Mouse (Mus musculus): Measurements from ENCODE around the gene Ptpn23. TPM values are rescaled to one million over a fixed set of nuclear protein-coding genes. Genes with fewer than 3 reads are reported as not detected.
"Not testable (repeated sequence)": the region's sequence is repeated elsewhere in the genome, so short reads cannot be mapped to it uniquely, and the experiment has no call there.

Gene Ptpn23
- polyA plus RNA-seq, 1 experiment from 2014 or later = 16.6 TPM

- Histone ChIP-seq H3K27me3 (replicated peaks; ENCODE audit: control insufficient read depth, insufficient read depth, low read length) (no peaks in the 10 kb centered on the region), H3K9ac (ENCODE audit: low read depth, low read length) (no peak overlapping the region), H3K4me3 (ENCODE audit: low read depth, low read length) (no peak overlapping the region), H3K4me1 (ENCODE audit: control insufficient read depth, insufficient read depth, low read length) (no peaks in the 10 kb centered on the region), H3K27ac (replicated peaks; ENCODE audit: low read depth, low read length) (no peak overlapping the region), H3K9me3 (ENCODE audit: control insufficient read depth, low read length) (no peaks in the 10 kb centered on the region), H3K4me2 (ENCODE audit: low read depth, low read length) (no peak overlapping the region), H3K36me3 (ENCODE audit: control insufficient read depth, insufficient read depth, low read length) (peaks cover 58% of the 10 kb centered on the region)
- WGBS = 84% methylated on average over 8 of the region's 8 CpGs
- DNase-seq (ENCODE audit: low spot score) (no peak), ATAC-seq (ENCODE audit: low read depth) (no peak)
Measured at GRCm38 (mm10) chr9:110431241-110431640, 23.2 kb upstream of the Ptpn23 start.

- DNase-seq (ENCODE audit: low spot score) = no peak
- no peaks in the 10 kb centered on the region for H3K4me1 ChIP-seq (ENCODE audit: control insufficient read depth, insufficient read depth, low read length)
- no peak within 1 kb of the TSS for H3K4me2 ChIP-seq (ENCODE audit: low read depth, low read length)
- ATAC-seq (ENCODE audit: low read depth) = no peak
- H3K27me3 ChIP-seq (replicated peaks; ENCODE audit: control insufficient read depth, insufficient read depth, low read length) = no peaks in the 10 kb centered on the region
- H3K4me3 ChIP-seq (ENCODE audit: low read depth, low read length) = no peak within 1 kb of the TSS
- no peaks in the 10 kb centered on the region for H3K9me3 ChIP-seq (ENCODE audit: control insufficient read depth, low read length)
- no peak within 1 kb of the TSS for H3K9ac ChIP-seq (ENCODE audit: low read depth, low read length)
- 90% methylated on average over 12 of the region's 12 CpGs for WGBS
- H3K36me3 ChIP-seq (ENCODE audit: control insufficient read depth, insufficient read depth, low read length) = no peaks in the 10 kb centered on the region
- no peak within 1 kb of the TSS for H3K27ac ChIP-seq (replicated peaks; ENCODE audit: low read depth, low read length)
Measured at GRCm38 (mm10) chr9:110419511-110420112, 11.6 kb upstream of the Ptpn23 start, which contains the start of gene Ngp. TSS of gene Ngp (plus strand) at chr9:110419747.

DNA sequence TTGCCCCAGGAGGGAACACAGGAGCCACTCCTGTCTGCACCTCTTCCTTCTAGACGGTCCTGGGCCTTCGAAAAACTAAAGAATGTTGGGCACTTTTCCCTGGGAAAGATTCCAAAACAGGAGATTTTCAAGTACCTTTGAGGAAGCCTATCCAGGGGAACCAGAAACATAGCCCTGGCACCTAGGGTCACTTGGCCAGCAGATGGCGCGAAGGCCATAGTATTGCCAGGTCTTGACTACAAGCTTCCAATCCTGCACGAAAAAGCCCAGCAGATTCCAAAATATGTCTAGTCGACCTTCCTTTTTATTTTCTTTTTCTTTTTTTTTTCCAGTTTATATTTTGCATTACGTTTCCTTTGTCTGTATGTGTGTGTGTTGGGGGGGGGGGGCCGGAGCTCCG, 5.8 kb upstream of the Ptpn23 start:
- WGBS = 56% methylated on average over 9 of the region's 9 CpGs
- no peaks in the 10 kb centered on the region for H3K9me3 ChIP-seq (ENCODE audit: control insufficient read depth, low read length)
- H3K9ac ChIP-seq (ENCODE audit: low read depth, low read length) = no peak overlapping the region
- H3K4me1 ChIP-seq (ENCODE audit: control insufficient read depth, insufficient read depth, low read length) = 0 out of 2 replicates have a peak, but pooled peaks cover 3% of the 10 kb centered on the region
- H3K4me2 ChIP-seq (ENCODE audit: low read depth, low read length) = no peak overlapping the region
- H3K27ac ChIP-seq (replicated peaks; ENCODE audit: low read depth, low read length) = no peak overlapping the region
- H3K4me3 ChIP-seq (ENCODE audit: low read depth, low read length) = no peak overlapping the region
- DNase-seq (ENCODE audit: low spot score) (peak; percentile 50), ATAC-seq (ENCODE audit: low read depth) (no peak; the same call in 1 of the 2 replicates)
- H3K36me3 ChIP-seq (ENCODE audit: control insufficient read depth, insufficient read depth, low read length) = no peaks in the 10 kb centered on the region
- H3K27me3 ChIP-seq (replicated peaks; ENCODE audit: control insufficient read depth, insufficient read depth, low read length) = no peaks in the 10 kb centered on the region

GRCm38 (mm10) chr9:110412926-110413325, 4.9 kb upstream of the Ptpn23 start:
- Histone ChIP-seq H3K9me3 (ENCODE audit: control insufficient read depth, low read length) (no peaks in the 10 kb centered on the region), H3K9ac (ENCODE audit: low read depth, low read length) (no peak overlapping the region), H3K27me3 (replicated peaks; ENCODE audit: control insufficient read depth, insufficient read depth, low read length) (no peaks in the 10 kb centered on the region), H3K4me3 (ENCODE audit: low read depth, low read length) (no peak overlapping the region), H3K4me1 (ENCODE audit: control insufficient read depth, insufficient read depth, low read length) (0 out of 2 replicates have a peak, but pooled peaks cover 3% of the 10 kb centered on the region), H3K27ac (replicated peaks; ENCODE audit: low read depth, low read length) (no peak overlapping the region), H3K36me3 (ENCODE audit: control insufficient read depth, insufficient read depth, low read length) (no peaks in the 10 kb centered on the region), H3K4me2 (ENCODE audit: low read depth, low read length) (no peak overlapping the region)
- no peak for DNase-seq (ENCODE audit: low spot score)
- ATAC-seq (ENCODE audit: low read depth) = no peak
- 72% methylated on average over 6 of the region's 7 CpGs for WGBS

DNA sequence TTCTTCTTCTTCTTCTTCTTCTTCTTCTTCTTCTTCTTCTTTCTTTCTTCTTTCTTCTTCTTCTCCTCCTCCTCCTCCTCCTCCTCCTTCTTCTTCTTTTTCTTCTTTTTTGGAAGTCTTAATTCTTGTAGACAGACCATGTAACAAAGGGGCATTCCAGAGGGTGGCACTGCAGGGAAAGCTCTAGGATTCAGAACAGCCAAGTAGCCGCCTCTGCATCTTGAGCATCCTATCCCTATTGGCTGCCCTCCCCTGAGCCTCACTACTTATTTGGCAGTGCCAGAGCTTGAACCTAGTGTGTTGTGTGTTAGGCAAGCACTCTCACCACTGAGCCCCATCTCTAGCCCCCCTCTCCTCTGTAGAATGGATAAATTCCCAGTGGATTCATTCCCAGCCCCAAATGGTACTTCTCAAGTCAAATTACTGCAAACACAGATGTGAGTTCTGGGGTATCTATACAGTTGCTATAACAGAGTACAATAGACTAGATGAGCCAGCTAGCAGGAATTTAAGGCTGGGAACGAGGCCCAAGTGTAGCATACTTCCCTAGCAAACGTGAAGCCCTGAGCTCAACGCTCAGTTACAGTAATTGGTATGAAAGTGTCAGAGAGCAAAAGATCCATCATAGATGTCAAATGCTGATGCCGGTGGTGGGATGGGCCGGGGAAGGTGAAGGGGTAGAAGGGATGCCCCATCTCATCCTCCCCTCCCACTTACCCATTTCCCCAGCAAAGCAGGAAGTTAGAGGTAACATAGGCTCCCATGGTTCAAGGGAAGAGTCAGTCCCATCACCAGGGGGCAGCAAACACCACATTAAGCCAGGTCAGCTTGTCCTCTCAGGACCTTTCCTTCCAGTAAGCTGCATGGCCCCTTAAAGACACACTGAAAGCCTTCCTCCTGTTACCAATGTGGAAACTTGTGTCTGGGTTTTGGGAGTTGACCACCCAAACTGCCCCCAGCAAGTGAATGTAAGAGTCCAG, 3.2 kb upstream of the Ptpn23 start:
- Histone ChIP-seq H3K4me1 (ENCODE audit: control insufficient read depth, insufficient read depth, low read length) (peaks cover 10% of the 10 kb centered on the region), H3K4me2 (ENCODE audit: low read depth, low read length) (no peak overlapping the region), H3K36me3 (ENCODE audit: control insufficient read depth, insufficient read depth, low read length) (no peaks in the 10 kb centered on the region), H3K9ac (ENCODE audit: low read depth, low read length) (no peak overlapping the region), H3K27me3 (replicated peaks; ENCODE audit: control insufficient read depth, insufficient read depth, low read length) (no peaks in the 10 kb centered on the region), H3K9me3 (ENCODE audit: control insufficient read depth, low read length) (no peaks in the 10 kb centered on the region), H3K27ac (replicated peaks; ENCODE audit: low read depth, low read length) (no peak overlapping the region), H3K4me3 (ENCODE audit: low read depth, low read length) (no peak overlapping the region)
- 34% methylated on average over 6 of the region's 6 CpGs for WGBS
- DNase-seq (ENCODE audit: low spot score) = peak; percentile 83
- no peak for ATAC-seq (ENCODE audit: low read depth)

GRCm38 (mm10) chr9:110407311-110408098, 508 bp downstream of the Ptpn23 start:
- H3K27me3 ChIP-seq (replicated peaks; ENCODE audit: control insufficient read depth, insufficient read depth, low read length) = no peaks in the 10 kb centered on the region
- H3K27ac ChIP-seq (replicated peaks; ENCODE audit: low read depth, low read length) = peak overlapping the region; percentile 76; the same call in 1 of the 2 replicates
- WGBS = 1% methylated on average over 29 of the region's 41 CpGs
- H3K4me1 ChIP-seq (ENCODE audit: control insufficient read depth, insufficient read depth, low read length) = peaks cover 10% of the 10 kb centered on the region
- H3K9ac ChIP-seq (ENCODE audit: low read depth, low read length) = peak overlapping the region; percentile 93
- peak overlapping the region; percentile 89 for H3K4me2 ChIP-seq (ENCODE audit: low read depth, low read length)
- H3K9me3 ChIP-seq (ENCODE audit: control insufficient read depth, low read length) = no peaks in the 10 kb centered on the region
- 0 out of 2 replicates have a peak, but pooled peaks cover 4% of the 10 kb centered on the region for H3K36me3 ChIP-seq (ENCODE audit: control insufficient read depth, insufficient read depth, low read length)
- ATAC-seq (ENCODE audit: low read depth) (peak; percentile 50), DNase-seq (ENCODE audit: low spot score) (peak; percentile 35)
- H3K4me3 ChIP-seq (ENCODE audit: low read depth, low read length) = peak overlapping the region; percentile 83

GRCm38 (mm10) chr9:110403240-110403639, 4.8 kb downstream of the Ptpn23 start:
- not testable (repeated sequence) for ATAC-seq (ENCODE audit: low read depth); H3K27me3 ChIP-seq (replicated peaks; ENCODE audit: control insufficient read depth, insufficient read depth, low read length); H3K27ac ChIP-seq (replicated peaks; ENCODE audit: low read depth, low read length); DNase-seq (ENCODE audit: low spot score); H3K4me3 ChIP-seq (ENCODE audit: low read depth, low read length); H3K4me2 ChIP-seq (ENCODE audit: low read depth, low read length); H3K9me3 ChIP-seq (ENCODE audit: control insufficient read depth, low read length); H3K36me3 ChIP-seq (ENCODE audit: control insufficient read depth, insufficient read depth, low read length); H3K9ac ChIP-seq (ENCODE audit: low read depth, low read length); H3K4me1 ChIP-seq (ENCODE audit: control insufficient read depth, insufficient read depth, low read length)
- 90% methylated on average over 4 of the region's 4 CpGs for WGBS

- no peak for ATAC-seq (ENCODE audit: low read depth)
- DNase-seq (ENCODE audit: low spot score) = no peak
- WGBS = 95% methylated on average over 2 of the region's 2 CpGs
Measured at GRCm38 (mm10) chr9:110402731-110403130, 5.3 kb downstream of the Ptpn23 start.

More at GRCm38 (mm10) chr9:110402731-110403130, 5.3 kb downstream of the Ptpn23 start:
- no peak overlapping the region for H3K4me2 ChIP-seq (ENCODE audit: low read depth, low read length)
- no peak overlapping the region for H3K4me3 ChIP-seq (ENCODE audit: low read depth, low read length)
- H3K27me3 ChIP-seq (replicated peaks; ENCODE audit: control insufficient read depth, insufficient read depth, low read length) = no peaks in the 10 kb centered on the region
- no peak overlapping the region for H3K27ac ChIP-seq (replicated peaks; ENCODE audit: low read depth, low read length)
- H3K9me3 ChIP-seq (ENCODE audit: control insufficient read depth, low read length) = no peaks in the 10 kb centered on the region
- H3K9ac ChIP-seq (ENCODE audit: low read depth, low read length) = no peak overlapping the region
- H3K36me3 ChIP-seq (ENCODE audit: control insufficient read depth, insufficient read depth, low read length) = peaks cover 12% of the 10 kb centered on the region
- H3K4me1 ChIP-seq (ENCODE audit: control insufficient read depth, insufficient read depth, low read length) = peaks cover 7% of the 10 kb centered on the region

Data from embryonic facial prominence, embryonic 14.5 days (tissue).